Mouse (Mus musculus): ENCODE results near the gene Ndufv3. TPM values are rescaled to one million over a fixed set of nuclear protein-coding genes. Genes with fewer than 3 reads are reported as not detected.
A peak's percentile ranks its signal among the peaks of the same experiment; 100 is the strongest.

The Ndufv3 gene
- polyA plus RNA-seq, 1 experiment: 469 TPM

DNA sequence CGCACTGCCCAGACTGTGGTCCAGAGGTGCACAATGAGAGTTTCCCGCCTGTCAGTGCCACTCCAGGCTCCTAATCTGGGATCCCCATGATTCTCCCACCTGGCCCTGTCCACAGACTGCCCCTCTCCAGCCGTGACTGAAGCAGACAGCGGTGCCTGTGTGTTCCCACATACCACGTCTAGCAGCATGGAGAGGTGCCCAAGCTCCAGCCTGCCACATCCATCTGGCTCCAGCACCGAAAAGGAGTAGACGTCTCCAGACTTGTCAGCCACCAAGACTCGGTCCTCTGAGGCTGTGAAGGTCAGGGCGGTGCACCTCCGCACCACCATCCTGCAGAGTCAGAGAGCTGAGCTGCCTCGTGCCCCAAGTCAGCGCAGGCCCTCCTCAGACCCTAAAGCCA is 16.6 kb upstream of the Ndufv3 start:
- Histone ChIP-seq H3ac (ENCODE audit: control insufficient read depth, insufficient read length) (no peak overlapping the region), H3K79me2 (ENCODE audit: control insufficient read depth, insufficient read depth) (peaks cover 6% of the 10 kb centered on the region), H3K36me3 (ENCODE audit: control insufficient read depth, insufficient read depth) (peaks cover 9% of the 10 kb centered on the region), H3K4me2 (ENCODE audit: low read depth) (no peak overlapping the region), H3K4me3 (no peak overlapping the region), H3K27me3 (ENCODE audit: control insufficient read depth, insufficient read depth, insufficient read length) (no peaks in the 10 kb centered on the region)
- TF ChIP-seq TCF12 (IDR thresholded peaks at IDR 0.05; ENCODE audit: insufficient read depth, poor library complexity, severe bottlenecking) (no peak), MAX (IDR thresholded peaks at IDR 0.05; ENCODE audit: low read depth) (no peak)

DNA sequence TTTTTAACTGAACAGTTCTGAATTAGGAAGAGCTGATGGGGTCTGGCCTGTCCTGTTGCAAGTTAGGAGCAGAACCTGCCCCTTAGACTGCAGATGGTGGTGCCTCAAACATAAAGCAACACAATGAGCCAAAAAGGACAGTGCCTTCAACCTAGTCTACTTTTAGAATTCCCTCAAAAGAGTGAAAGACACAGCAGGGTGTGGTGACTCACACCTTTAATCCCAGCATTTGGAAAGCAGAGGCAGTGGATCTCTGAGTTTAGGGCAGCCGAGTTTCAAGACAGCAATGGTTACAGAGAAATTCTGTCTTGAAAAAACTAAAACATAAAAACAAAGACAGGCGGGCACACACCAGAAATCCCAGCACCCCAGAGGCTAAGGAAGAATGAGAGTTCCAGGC is 16.0 kb upstream of the Ndufv3 start:
- TF ChIP-seq E2F4 (IDR thresholded peaks at IDR 0.05; ENCODE audit: insufficient read depth) (no peak), SRF (IDR thresholded peaks at IDR 0.05; ENCODE audit: control insufficient read depth, insufficient read length, low read depth) (no peak), POLR2AphosphoS2 (IDR thresholded peaks at IDR 0.05; ENCODE audit: insufficient read length, low read depth) (no peak), USF1 (IDR thresholded peaks at IDR 0.05; ENCODE audit: low read depth) (no peak), MAX (IDR thresholded peaks at IDR 0.05; ENCODE audit: low read depth) (no peak), POLR2A (IDR thresholded peaks at IDR 0.05; ENCODE audit: insufficient read length, low read depth) (no peak), CEBPB (IDR thresholded peaks at IDR 0.05; ENCODE audit: insufficient read depth, poor library complexity, severe bottlenecking) (no peak), MYOD1 (IDR thresholded peaks at IDR 0.05; ENCODE audit: control insufficient read depth in 1 of 3, insufficient read length in 2 of 3, low read depth in 2 of 3) (no peak), REST (IDR thresholded peaks at IDR 0.05; ENCODE audit: insufficient read depth, insufficient read length) (no peak), MYOG (IDR thresholded peaks at IDR 0.05; ENCODE audit: control insufficient read depth in 1 of 3, insufficient read depth in 1 of 3, insufficient read length in 2 of 3, low read depth in 2 of 3) (no peak), TCF12 (IDR thresholded peaks at IDR 0.05; ENCODE audit: insufficient read depth, poor library complexity, severe bottlenecking) (no peak), TCF3 (IDR thresholded peaks at IDR 0.05; ENCODE audit: insufficient read length, low read depth) (no peak)
- Histone ChIP-seq H3K4me2 (ENCODE audit: low read depth) (no peak overlapping the region), H3K4me3 (no peak overlapping the region), H3K79me2 (ENCODE audit: control insufficient read depth, insufficient read depth) (peaks cover 6% of the 10 kb centered on the region), H3K27me3 (ENCODE audit: control insufficient read depth, insufficient read depth, insufficient read length) (no peaks in the 10 kb centered on the region), H3K36me3 (ENCODE audit: control insufficient read depth, insufficient read depth) (peaks cover 12% of the 10 kb centered on the region), H3ac (ENCODE audit: control insufficient read depth, insufficient read length) (no peak overlapping the region)

DNA sequence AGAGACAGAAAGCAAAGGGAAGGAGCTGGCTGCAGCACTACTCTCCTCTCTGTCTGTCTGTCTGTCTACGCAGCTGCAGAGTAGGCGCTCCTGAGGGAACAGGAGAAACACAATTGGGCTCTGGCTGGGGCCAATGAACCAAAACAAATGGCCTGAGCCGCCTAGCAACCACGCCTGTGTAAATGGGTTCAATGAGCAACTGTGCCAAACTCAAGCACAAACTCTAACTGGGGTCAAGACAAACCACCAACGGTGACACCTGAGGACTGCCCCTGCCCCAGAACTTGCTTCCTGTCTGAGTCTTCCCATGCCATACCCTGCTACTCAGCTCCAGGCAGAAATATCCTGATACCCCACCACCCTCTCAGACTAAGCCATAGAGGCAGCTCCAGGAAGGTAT is 14.9 kb upstream of the Ndufv3 start:
- H3K36me3 ChIP-seq (ENCODE audit: control insufficient read depth, insufficient read depth): peaks cover 15% of the 10 kb centered on the region
- TF ChIP-seq TCF12 (IDR thresholded peaks at IDR 0.05; ENCODE audit: insufficient read depth, poor library complexity, severe bottlenecking): no peak
- no peak for TF ChIP-seq POLR2AphosphoS2 (IDR thresholded peaks at IDR 0.05; ENCODE audit: insufficient read length, low read depth)
- TF ChIP-seq E2F4 (IDR thresholded peaks at IDR 0.05; ENCODE audit: insufficient read depth): no peak
- TF ChIP-seq MAX (IDR thresholded peaks at IDR 0.05; ENCODE audit: low read depth): no peak
- no peak for TF ChIP-seq CEBPB (IDR thresholded peaks at IDR 0.05; ENCODE audit: insufficient read depth, poor library complexity, severe bottlenecking)
- TF ChIP-seq TCF3 (IDR thresholded peaks at IDR 0.05; ENCODE audit: insufficient read length, low read depth): no peak
- TF ChIP-seq POLR2A (IDR thresholded peaks at IDR 0.05; ENCODE audit: insufficient read length, low read depth): no peak
- no peak for TF ChIP-seq MYOD1 (IDR thresholded peaks at IDR 0.05; ENCODE audit: control insufficient read depth in 1 of 3, insufficient read length in 2 of 3, low read depth in 2 of 3)
- no peak for TF ChIP-seq MYOG (IDR thresholded peaks at IDR 0.05; ENCODE audit: control insufficient read depth in 1 of 3, insufficient read depth in 1 of 3, insufficient read length in 2 of 3, low read depth in 2 of 3)
- TF ChIP-seq SRF (IDR thresholded peaks at IDR 0.05; ENCODE audit: control insufficient read depth, insufficient read length, low read depth): no peak
- no peak for TF ChIP-seq REST (IDR thresholded peaks at IDR 0.05; ENCODE audit: insufficient read depth, insufficient read length)
- TF ChIP-seq USF1 (IDR thresholded peaks at IDR 0.05; ENCODE audit: low read depth): no peak
- H3K79me2 ChIP-seq (ENCODE audit: control insufficient read depth, insufficient read depth): peaks cover 8% of the 10 kb centered on the region
- no peak overlapping the region for H3K4me3 ChIP-seq
- no peaks in the 10 kb centered on the region for H3K27me3 ChIP-seq (ENCODE audit: control insufficient read depth, insufficient read depth, insufficient read length)
- H3ac ChIP-seq (ENCODE audit: control insufficient read depth, insufficient read length): no peak overlapping the region
- no peak overlapping the region for H3K4me2 ChIP-seq (ENCODE audit: low read depth)

DNA sequence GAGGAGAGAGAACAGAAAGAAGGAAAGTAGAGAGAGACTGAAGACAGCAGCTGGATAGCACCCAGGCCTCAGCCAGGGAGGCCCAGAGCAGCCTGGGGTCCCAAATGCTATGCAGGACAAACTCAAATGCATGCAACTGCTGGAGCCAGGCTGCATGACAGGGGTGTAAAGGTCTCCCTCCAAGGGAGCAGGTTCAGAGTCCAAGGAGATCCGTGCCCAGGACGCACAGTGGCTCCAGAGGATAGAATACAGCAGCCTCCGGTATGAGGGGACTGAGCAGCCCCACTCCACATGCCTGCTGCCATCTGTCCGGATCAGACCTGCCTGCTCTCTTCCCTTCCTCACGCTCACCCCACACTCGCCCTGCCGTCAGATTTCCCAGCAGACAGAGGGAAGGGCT is 13.6 kb upstream of the Ndufv3 start:
- TF ChIP-seq MYOG (IDR thresholded peaks at IDR 0.05; ENCODE audit: control insufficient read depth in 1 of 3, insufficient read depth in 1 of 3, insufficient read length in 2 of 3, low read depth in 2 of 3) (no peak), CEBPB (IDR thresholded peaks at IDR 0.05; ENCODE audit: insufficient read depth, poor library complexity, severe bottlenecking) (no peak), USF1 (IDR thresholded peaks at IDR 0.05; ENCODE audit: low read depth) (no peak), POLR2A (IDR thresholded peaks at IDR 0.05; ENCODE audit: insufficient read length, low read depth) (no peak), E2F4 (IDR thresholded peaks at IDR 0.05; ENCODE audit: insufficient read depth) (no peak), MYOD1 (IDR thresholded peaks at IDR 0.05; ENCODE audit: control insufficient read depth in 1 of 3, insufficient read length in 2 of 3, low read depth in 2 of 3) (no peak), MAX (IDR thresholded peaks at IDR 0.05; ENCODE audit: low read depth) (no peak), SRF (IDR thresholded peaks at IDR 0.05; ENCODE audit: control insufficient read depth, insufficient read length, low read depth) (no peak), REST (IDR thresholded peaks at IDR 0.05; ENCODE audit: insufficient read depth, insufficient read length) (no peak), TCF12 (IDR thresholded peaks at IDR 0.05; ENCODE audit: insufficient read depth, poor library complexity, severe bottlenecking) (no peak), POLR2AphosphoS2 (IDR thresholded peaks at IDR 0.05; ENCODE audit: insufficient read length, low read depth) (no peak), TCF3 (IDR thresholded peaks at IDR 0.05; ENCODE audit: insufficient read length, low read depth) (no peak)
- H3ac ChIP-seq (ENCODE audit: control insufficient read depth, insufficient read length): no peak overlapping the region
- H3K36me3 ChIP-seq (ENCODE audit: control insufficient read depth, insufficient read depth): peaks cover 15% of the 10 kb centered on the region
- H3K27me3 ChIP-seq (ENCODE audit: control insufficient read depth, insufficient read depth, insufficient read length): no peaks in the 10 kb centered on the region
- H3K79me2 ChIP-seq (ENCODE audit: control insufficient read depth, insufficient read depth): peaks cover 20% of the 10 kb centered on the region
- H3K4me3 ChIP-seq: no peak overlapping the region
- H3K4me2 ChIP-seq (ENCODE audit: low read depth): no peak overlapping the region

DNA sequence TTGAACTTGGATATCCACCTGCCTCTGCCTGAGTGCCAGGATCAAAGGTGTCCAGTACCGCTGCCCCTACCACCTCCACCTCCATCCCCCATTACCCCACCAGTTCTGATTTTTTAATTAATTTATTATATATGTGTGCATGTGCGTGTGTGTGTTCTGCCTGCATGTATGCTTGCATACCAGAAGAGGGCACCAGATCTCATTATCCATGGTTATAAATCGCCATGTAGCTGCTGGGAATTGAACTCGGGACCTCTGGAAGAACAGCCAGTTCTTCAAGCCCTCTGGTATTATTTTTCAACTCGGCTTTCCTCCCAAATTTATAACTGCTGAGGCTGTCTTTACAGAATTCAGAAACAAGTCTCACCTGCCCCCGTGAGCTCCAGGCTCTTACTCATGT is 9.0 kb upstream of the Ndufv3 start:
- peak overlapping the region; percentile 94 for H3K4me2 ChIP-seq (ENCODE audit: low read depth)
- peaks cover 20% of the 10 kb centered on the region for H3K79me2 ChIP-seq (ENCODE audit: control insufficient read depth, insufficient read depth)
- H3ac ChIP-seq (ENCODE audit: control insufficient read depth, insufficient read length): no peak overlapping the region
- peaks cover 15% of the 10 kb centered on the region for H3K36me3 ChIP-seq (ENCODE audit: control insufficient read depth, insufficient read depth)
- H3K27me3 ChIP-seq (ENCODE audit: control insufficient read depth, insufficient read depth, insufficient read length): no peaks in the 10 kb centered on the region
- H3K4me3 ChIP-seq: peak overlapping the region; percentile 92
- TF ChIP-seq MAX (IDR thresholded peaks at IDR 0.05; ENCODE audit: low read depth) (no peak), TCF12 (IDR thresholded peaks at IDR 0.05; ENCODE audit: insufficient read depth, poor library complexity, severe bottlenecking) (no peak), REST (IDR thresholded peaks at IDR 0.05; ENCODE audit: insufficient read depth, insufficient read length) (no peak), POLR2A (IDR thresholded peaks at IDR 0.05; ENCODE audit: insufficient read length, low read depth) (no peak), MYOD1 (IDR thresholded peaks at IDR 0.05; ENCODE audit: control insufficient read depth in 1 of 3, insufficient read length in 2 of 3, low read depth in 2 of 3) (no peak), CEBPB (IDR thresholded peaks at IDR 0.05; ENCODE audit: insufficient read depth, poor library complexity, severe bottlenecking) (no peak), POLR2AphosphoS2 (IDR thresholded peaks at IDR 0.05; ENCODE audit: insufficient read length, low read depth) (no peak), TCF3 (IDR thresholded peaks at IDR 0.05; ENCODE audit: insufficient read length, low read depth) (no peak), MYOG (IDR thresholded peaks at IDR 0.05; ENCODE audit: control insufficient read depth in 1 of 3, insufficient read depth in 1 of 3, insufficient read length in 2 of 3, low read depth in 2 of 3) (no peak), USF1 (IDR thresholded peaks at IDR 0.05; ENCODE audit: low read depth) (no peak), E2F4 (IDR thresholded peaks at IDR 0.05; ENCODE audit: insufficient read depth) (no peak), SRF (IDR thresholded peaks at IDR 0.05; ENCODE audit: control insufficient read depth, insufficient read length, low read depth) (no peak)
